Mouse (Mus musculus) T-cell, adult 66 days (primary cell): ENCODE data around the gene Mycbpap. TPM values are rescaled to one million over a fixed set of nuclear protein-coding genes. Genes with fewer than 3 reads are reported as not detected.

Experiments used
- total RNA-seq, 2 experiments: library from RNA; stranded (reverse); gene quantifications; 3 replicates in 1 of 2; 4 replicates in 1 of 2; pipeline ENCODE4 v1.2.4; 2023

Mycbpap gene
- not detected for total RNA-seq

GRCm38 (mm10) chr11:94521219-94521843 lies at the start of gene Mycbpap:
Gene Mycbpap, minus strand, starts transcription at chr11:94521742.

GRCm38 (mm10) chr11:94564437-94565150 lies 43.1 kb upstream of the Mycbpap start, which contains the start of gene Chad:
Gene Chad, plus strand, starts transcription at chr11:94565047.

GRCm38 (mm10) chr11:94548888-94549690 lies 27.5 kb upstream of the Mycbpap start, which contains the start of gene Rsad1:
Gene Rsad1, minus strand, starts transcription at chr11:94549255.

GRCm38 (mm10) chr11:94499661-94500152 lies 21.8 kb downstream of the Mycbpap start, which contains the start of gene Epn3:
Gene Epn3, minus strand, starts transcription at chr11:94499974.

GRCm38 (mm10) chr11:94486001-94486400 lies 35.5 kb downstream of the Mycbpap start, which contains the start of gene Spata20:
Gene Spata20, minus strand, starts transcription at chr11:94486179.

GRCm38 (mm10) chr11:94473707-94474543 lies 47.6 kb downstream of the Mycbpap start, which contains the start of gene Cacna1g:
Gene Cacna1g, minus strand, starts transcription at chr11:94474198.

Other genes starting within 250 kb of the Mycbpap start
- not detected for gene Gm21885, start 239.9 kb downstream of the Mycbpap start, total RNA-seq
- 100 to 1,000 TPM; 106 to 115 TPM for gene Luc7l3, start 199.8 kb downstream of the Mycbpap start, total RNA-seq
- 10 to 100 TPM; 38.0 to 49.6 TPM for gene Ankrd40, start 193.7 kb downstream of the Mycbpap start, total RNA-seq
- 1 to 10 TPM; 5.0 to 5.1 TPM for gene Abcc3, start 128.7 kb downstream of the Mycbpap start, total RNA-seq
- not detected for gene Cacna1g, start 47.5 kb downstream of the Mycbpap start, total RNA-seq
- not detected for gene Spata20, start 35.6 kb downstream of the Mycbpap start, total RNA-seq
- under 1 TPM in 1 of 2 experiments, not detected in 1; 0.15 TPM for gene Epn3, start 21.8 kb downstream of the Mycbpap start, total RNA-seq
- gene Rsad1, start 27.5 kb upstream of the Mycbpap start, total RNA-seq, result 1 to 10 TPM; 5.5 to 7.2 TPM
- not detected for gene Chad, start 43.3 kb upstream of the Mycbpap start, total RNA-seq
- gene Acsf2, start 80.1 kb upstream of the Mycbpap start, total RNA-seq, result 10 to 100 TPM; 18.8 to 19.5 TPM
- gene Lrrc59, start 108.0 kb upstream of the Mycbpap start, total RNA-seq, result 10 to 100 TPM; 63.3 to 68.5 TPM
- gene Mrpl27, start 132.0 kb upstream of the Mycbpap start, total RNA-seq, result 10 to 100 TPM; 17.2 to 29.0 TPM
- 1 to 10 TPM; 4.5 to 5.2 TPM for gene Eme1, start 132.2 kb upstream of the Mycbpap start, total RNA-seq
- gene Xylt2, start 155.8 kb upstream of the Mycbpap start, total RNA-seq, result 10 to 100 TPM; 53.9 to 54.6 TPM
- not detected for gene Gm11541, start 182.8 kb upstream of the Mycbpap start, total RNA-seq
- gene Cdc34b, start 220.0 kb upstream of the Mycbpap start, total RNA-seq, result under 1 TPM in 1 of 2 experiments, not detected in 1; 0.47 TPM